Mouse (Mus musculus) gastrocnemius, adult 2 months (tissue): ENCODE measurements around the gene Hsd11b1. TPM values are rescaled to one million over a fixed set of nuclear protein-coding genes. Genes with fewer than 3 reads are reported as not detected.
"Not testable (repeated sequence)": the region's sequence is repeated elsewhere in the genome, so short reads cannot be mapped to it uniquely, and the experiment has no call there.

Experiments used
- DNase-seq: peaks from one replicate; pipeline ENCODE4 v3.0.0; 2022
- H3K27ac ChIP-seq: fragments of 200-600 bp; 2 replicates; pipeline ENCODE4 v1.8.1; 2022; ENCODE audit warnings: mild to moderate bottlenecking
- H3K4me3 ChIP-seq: fragments of 200-600 bp; 2 replicates; pipeline ENCODE4 v1.8.1; 2022; ENCODE audit warnings: mild to moderate bottlenecking, moderate library complexity
- CTCF ChIP-seq: fragments of 200-600 bp; IDR thresholded peaks from 2 replicates; pipeline ENCODE4 v1.8.1; 2022; ENCODE audit warnings: antibody characterized with exemption, mild to moderate bottlenecking, moderate library complexity
- intact Hi-C: fragments of 180-260 bp; cut with DNase I; formaldehyde crosslinking; loops from one replicate; pipeline ENCODE4 v1.15.1; 2025
- total RNA-seq, 2 experiments: library from RNA; stranded (reverse); gene quantifications; 2 replicates each; pipeline ENCODE4 v1.2.3; 2021

The Hsd11b1 gene
- total RNA-seq, 2 experiments from 2014 or later: 5.8 to 7.0 TPM

- TF ChIP-seq CTCF: no peak
- no peak for DNase-seq
- intact Hi-C loops: loop anchor here (1.0 to 5.0 kb wide), 3 partner anchors 69 to 122 kb away; no protein-coding TSS in a partner anchor
- H3K4me3 ChIP-seq: no peak overlapping the region
- no peak overlapping the region for H3K27ac ChIP-seq
These were observed 8.8 kb downstream of the Hsd11b1 start for GRCm38 (mm10) chr1:193255032-193255431.

- DNase-seq, H3K27ac ChIP-seq, H3K4me3 ChIP-seq: not testable (repeated sequence)
- intact Hi-C loops: loop anchor here (2.0 to 5.0 kb wide), 2 partner anchors 47 to 123 kb away; partner anchors contain the start of gene Lamb3
These were observed 10.0 kb downstream of the Hsd11b1 start for GRCm38 (mm10) chr1:193253895-193254294.

GRCm38 (mm10) chr1:193252616-193253015, 11.3 kb downstream of the Hsd11b1 start:
- intact Hi-C loops: loop anchor here (5.0 kb wide), 1 partner anchor 45 kb away; the partner anchor contains the start of gene Lamb3
- Histone ChIP-seq H3K27ac (peak overlapping the region; percentile 21; the same call in 1 of the 2 replicates), H3K4me3 (no peak overlapping the region)
- no peak for TF ChIP-seq CTCF
- no peak for DNase-seq

GRCm38 (mm10) chr1:193251386-193251785, 12.5 kb downstream of the Hsd11b1 start:
- no peak for TF ChIP-seq CTCF
- Histone ChIP-seq H3K27ac (no peak overlapping the region), H3K4me3 (no peak overlapping the region)
- intact Hi-C loops: loop anchor here (5.0 kb wide), 1 partner anchor 44 kb away; the partner anchor contains the start of gene Lamb3
- peak; percentile 40 for DNase-seq

- intact Hi-C loops: loop anchor here (5.0 kb wide), 1 partner anchor 43 kb away; the partner anchor contains the start of gene Lamb3
- Histone ChIP-seq H3K4me3 (no peak overlapping the region), H3K27ac (no peak overlapping the region)
- no peak for DNase-seq
- TF ChIP-seq CTCF: no peak
These were observed 13.8 kb downstream of the Hsd11b1 start for GRCm38 (mm10) chr1:193250026-193250425.

- Histone ChIP-seq H3K27ac (peak overlapping the region; percentile 74), H3K4me3 (no peak overlapping the region)
- intact Hi-C loops: no loop called here
- TF ChIP-seq CTCF: no peak
- DNase-seq: no peak
These were observed 19.6 kb downstream of the Hsd11b1 start for GRCm38 (mm10) chr1:193244235-193244634.

- intact Hi-C loops: no loop called here
- peak overlapping the region; percentile 74 for H3K27ac ChIP-seq
- no peak overlapping the region for H3K4me3 ChIP-seq
- peak; percentile 27 for DNase-seq
- TF ChIP-seq CTCF: no peak
These were observed 20.2 kb downstream of the Hsd11b1 start for GRCm38 (mm10) chr1:193243571-193244193.

- TF ChIP-seq CTCF: no peak
- H3K4me3 ChIP-seq: no peak overlapping the region
- DNase-seq: peak; percentile 46
- intact Hi-C loops: no loop called here
- peak overlapping the region; percentile 74 for H3K27ac ChIP-seq
These were observed 21.0 kb downstream of the Hsd11b1 start for GRCm38 (mm10) chr1:193242863-193243262.

- intact Hi-C loops: no loop called here
- H3K27ac ChIP-seq: peak overlapping the region; percentile 80
- H3K4me3 ChIP-seq: peak overlapping the region; percentile 36
- peak; percentile 90 for DNase-seq
- no peak for TF ChIP-seq CTCF
These were observed 21.6 kb downstream of the Hsd11b1 start for GRCm38 (mm10) chr1:193242238-193242637.

- intact Hi-C loops: no loop called here
- Histone ChIP-seq H3K27ac (peak overlapping the region; percentile 80; the same call in 1 of the 2 replicates), H3K4me3 (peak overlapping the region; percentile 36; the same call in 1 of the 2 replicates)
- no peak for DNase-seq
- no peak for TF ChIP-seq CTCF
These were observed 22.4 kb downstream of the Hsd11b1 start for GRCm38 (mm10) chr1:193241436-193241835.

GRCm38 (mm10) chr1:193238426-193238825, 25.4 kb downstream of the Hsd11b1 start:
- no peak for TF ChIP-seq CTCF
- intact Hi-C loops: no loop called here
- Histone ChIP-seq H3K4me3 (no peak overlapping the region), H3K27ac (no peak overlapping the region)
- DNase-seq: no peak

GRCm38 (mm10) chr1:193234930-193235329, 28.9 kb downstream of the Hsd11b1 start:
- no peak for DNase-seq
- TF ChIP-seq CTCF: no peak
- no peak overlapping the region for H3K27ac ChIP-seq
- intact Hi-C loops: no loop called here
- no peak overlapping the region for H3K4me3 ChIP-seq

GRCm38 (mm10) chr1:193234130-193234645, 29.7 kb downstream of the Hsd11b1 start:
- intact Hi-C loops: no loop called here
- no peak overlapping the region for H3K27ac ChIP-seq

More at GRCm38 (mm10) chr1:193234130-193234645, 29.7 kb downstream of the Hsd11b1 start:
- H3K4me3 ChIP-seq: no peak overlapping the region
- DNase-seq: no peak
- no peak for TF ChIP-seq CTCF
